Mouse (Mus musculus) layer of hippocampus, adult 9-10 months (tissue): Measurements from ENCODE around the gene Cactin.

ENCODE experiments used
- DNase-seq: peaks from one replicate; pipeline ENCODE4 v3.0.0; 2022; ENCODE audit warnings: low spot score

Cactin gene

DNA sequence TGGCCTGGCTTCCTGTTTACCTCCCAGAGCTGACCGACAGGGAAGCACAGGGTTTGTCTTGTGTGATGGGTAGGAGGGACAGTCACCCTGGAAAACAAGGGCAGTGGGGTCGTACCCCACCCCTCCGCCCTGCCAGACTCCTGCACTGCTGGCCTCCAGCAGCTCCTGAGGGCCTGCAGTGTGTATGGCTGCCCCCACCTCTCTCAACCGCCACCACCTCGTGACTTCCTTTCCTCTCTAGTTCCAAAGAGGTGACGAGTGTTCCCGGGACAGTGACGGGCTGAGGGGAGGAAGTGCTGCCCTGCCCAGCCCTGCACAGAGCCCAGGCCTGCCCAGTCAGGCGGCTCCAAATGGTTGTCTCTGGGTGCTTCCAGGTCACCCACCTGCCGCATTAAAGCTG, 23.1 kb upstream of the Cactin start:
- DNase-seq, result no peak

DNA sequence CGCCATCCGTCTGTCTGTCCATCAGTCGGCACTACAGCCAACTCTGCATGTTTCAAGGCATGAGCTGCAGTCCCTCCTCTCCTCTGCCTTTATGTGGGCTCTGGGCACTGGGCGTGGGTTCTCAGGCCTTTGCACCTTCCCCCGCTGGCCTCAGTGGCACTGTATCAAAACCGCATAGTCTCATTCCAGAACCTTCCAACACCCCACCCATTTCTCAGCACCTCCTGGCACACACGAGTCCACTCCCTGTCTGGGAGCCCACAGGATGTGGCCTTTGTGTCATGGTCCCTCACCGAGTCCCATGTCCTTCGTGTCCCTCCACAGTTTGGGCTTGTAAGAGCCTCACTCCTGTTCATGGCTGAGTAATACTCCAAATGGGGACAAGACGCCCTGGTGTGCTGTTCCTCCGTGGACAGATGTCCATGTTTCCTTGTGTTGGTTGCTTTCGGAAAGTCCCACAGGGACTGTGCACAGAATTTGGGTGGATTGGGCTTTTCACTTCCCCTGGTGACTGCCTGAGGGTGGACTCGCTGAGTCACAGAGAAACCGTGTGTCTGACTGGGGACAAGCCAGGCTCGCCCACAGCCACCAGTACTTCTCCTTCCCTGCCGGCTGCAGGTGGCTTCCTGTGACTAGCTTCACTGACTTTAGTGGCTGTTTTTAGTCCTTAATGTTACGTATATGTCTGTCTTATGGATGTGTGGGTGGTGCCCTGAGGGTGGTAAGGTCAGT, 22.4 kb upstream of the Cactin start:
- DNase-seq, result no peak

DNA sequence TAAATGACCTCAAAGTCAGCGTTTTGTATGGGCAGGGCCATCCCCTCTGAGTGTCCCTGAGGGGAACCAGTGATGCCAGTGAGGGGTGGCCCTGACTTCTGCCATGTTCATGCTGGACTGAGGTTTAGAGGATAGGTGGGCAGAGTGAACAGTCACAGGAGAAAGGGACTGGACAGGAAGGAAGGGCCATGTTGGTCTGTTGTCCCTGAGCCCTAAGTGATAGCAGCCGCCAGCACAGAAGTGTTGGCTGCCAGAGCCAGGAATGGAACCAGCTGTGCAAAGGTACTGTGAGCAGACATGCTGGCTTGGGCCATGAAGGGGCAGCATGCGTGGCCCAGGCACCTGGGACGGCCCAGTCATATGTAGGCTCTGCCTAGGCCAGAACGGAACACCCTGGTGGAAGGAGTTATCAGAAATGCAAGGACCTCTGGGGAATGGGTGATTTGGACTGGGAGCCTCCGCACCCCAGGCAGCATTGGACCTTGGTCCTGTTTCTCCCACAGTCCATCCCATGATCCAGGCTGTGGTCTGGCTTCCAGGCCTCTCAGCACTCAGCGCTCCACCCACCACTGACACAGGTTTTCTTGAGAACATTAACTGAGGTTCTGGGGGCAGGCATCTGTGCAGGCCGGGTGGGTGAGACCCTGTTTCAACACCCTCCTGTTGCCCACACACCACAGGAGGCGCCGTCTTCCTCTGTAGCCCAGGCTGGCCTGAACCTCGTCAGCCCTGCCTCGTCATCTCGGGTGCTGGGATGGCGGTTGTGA, 21.1 kb upstream of the Cactin start:
- no peak for DNase-seq

DNA sequence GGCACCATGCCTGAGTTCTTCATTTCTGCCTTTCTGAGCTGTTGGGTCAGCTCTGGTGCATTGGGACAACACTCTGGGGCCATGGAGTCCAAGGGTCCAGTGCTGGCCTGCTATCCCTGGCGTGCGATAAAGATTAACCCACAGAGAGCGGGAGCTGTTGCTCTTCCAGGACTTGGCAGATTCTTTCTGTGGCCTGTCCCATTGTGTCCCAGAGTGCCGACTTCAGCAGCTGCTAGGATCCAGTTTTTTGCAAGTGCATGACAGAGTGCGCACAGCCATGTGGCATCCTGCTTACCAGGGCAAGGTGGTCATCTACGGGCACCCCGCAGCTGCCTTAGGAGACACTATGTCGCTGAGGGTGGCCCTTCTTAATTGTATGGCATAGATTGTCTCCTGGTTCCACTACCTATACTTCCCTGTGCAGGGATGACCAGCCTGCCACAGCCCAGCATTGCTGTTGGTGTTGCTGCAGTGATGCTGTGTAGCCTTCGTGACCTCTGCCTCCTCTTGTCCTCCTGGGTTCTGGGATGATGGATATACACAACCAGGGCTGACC, 20.5 kb upstream of the Cactin start:
- no peak for DNase-seq

DNA sequence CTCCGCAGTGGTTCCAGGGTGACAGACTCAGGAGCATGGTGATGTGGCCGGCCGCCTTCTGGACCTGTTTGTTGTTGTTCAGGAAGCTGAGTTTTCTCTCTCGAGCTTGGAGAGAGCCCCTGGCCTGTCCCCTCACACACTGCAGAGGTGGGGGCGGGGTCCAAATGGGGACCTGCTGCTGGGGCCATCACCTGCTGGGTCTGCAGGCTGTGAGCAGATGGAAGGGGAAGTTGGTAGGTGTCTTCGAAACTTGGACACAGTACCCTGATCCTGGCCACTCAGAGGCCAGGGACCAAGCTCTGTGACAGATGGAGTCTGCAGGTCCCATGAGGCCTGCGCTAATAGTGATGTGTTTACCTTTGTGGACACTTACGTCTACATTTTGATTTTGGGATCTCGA, 19.6 kb upstream of the Cactin start:
- DNase-seq, result no peak

DNA sequence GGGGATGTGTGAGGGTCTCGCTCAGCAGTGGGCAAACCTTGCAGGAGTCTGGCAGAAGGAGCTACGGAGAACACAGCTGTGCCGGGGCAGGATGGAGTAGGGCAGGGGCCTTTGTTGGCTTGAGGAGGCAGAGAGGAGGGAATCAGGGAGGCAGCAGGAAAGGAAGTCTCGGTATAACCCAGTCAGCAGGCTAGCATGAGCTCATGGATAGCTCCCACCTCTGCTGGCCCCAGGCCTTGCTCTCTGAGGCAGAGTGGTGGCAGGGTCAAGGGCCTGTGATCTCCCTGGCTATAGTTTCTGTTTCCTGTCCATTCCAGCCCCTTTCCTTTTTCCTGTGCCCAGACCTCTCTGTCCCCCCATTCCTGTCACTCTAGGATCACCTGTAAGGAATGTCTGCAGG, 18.6 kb upstream of the Cactin start:
- no peak for DNase-seq

DNA sequence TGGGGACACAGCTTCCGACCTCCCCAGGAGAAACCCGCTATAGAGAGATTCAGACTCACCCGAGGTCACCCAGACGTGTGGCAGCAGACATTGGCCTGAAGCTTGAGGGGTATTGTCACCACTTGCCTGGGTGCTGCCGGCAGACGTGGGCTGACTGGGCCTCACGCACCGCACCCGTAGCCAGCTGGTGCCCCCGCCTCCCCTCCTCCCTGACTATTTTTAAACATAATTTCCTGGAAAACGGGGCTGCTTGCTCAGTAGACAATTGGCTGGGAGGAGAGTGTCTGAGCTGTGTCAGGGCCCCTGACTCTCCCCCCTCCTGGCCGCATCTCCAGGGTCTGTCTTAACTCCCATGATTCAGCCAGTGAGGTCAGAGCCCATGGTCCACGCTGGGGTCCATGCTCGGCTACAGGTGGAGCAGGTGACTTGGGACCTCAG, 18.1 kb upstream of the Cactin start:
- DNase-seq, result no peak

DNA sequence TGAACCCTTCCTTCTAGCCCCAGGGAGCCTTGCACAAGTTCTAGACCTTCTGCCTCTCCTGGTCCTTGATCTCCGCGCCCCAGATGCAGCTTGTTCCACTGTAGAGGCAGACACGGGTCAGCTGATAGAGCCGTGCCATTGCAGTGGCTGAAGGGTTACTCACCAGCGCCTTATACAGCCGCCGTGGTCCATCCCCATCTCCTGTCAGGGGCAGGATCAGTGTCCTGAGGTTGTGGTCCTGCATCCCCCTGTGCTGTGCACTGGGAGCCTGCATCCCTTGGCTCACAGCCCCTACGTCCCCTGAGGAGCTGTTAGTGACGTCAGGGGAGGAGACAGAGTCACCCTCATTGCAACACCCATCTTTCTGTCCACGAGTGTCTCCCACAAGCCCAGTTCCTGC, 17.6 kb upstream of the Cactin start:
- DNase-seq, result no peak

DNA sequence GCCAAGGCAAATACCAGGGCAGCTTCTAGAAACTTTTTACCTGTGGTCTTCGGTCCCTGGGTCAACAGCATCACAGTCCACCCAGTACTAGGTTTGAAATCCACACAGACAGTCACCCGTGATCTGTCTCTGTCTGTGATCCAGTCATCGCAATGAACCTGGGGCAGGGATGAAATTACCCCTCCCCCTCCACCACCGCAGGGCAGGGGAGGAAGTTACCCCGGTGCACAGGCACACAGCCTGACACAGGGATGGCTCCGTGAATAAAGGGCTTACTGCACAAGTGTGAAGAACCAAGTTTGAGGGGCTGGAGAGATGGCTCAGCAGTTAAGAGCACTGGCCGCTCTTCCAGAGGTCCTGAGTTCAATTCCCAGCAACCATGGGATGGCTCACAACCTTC, 17.1 kb upstream of the Cactin start:
- DNase-seq, result no peak

DNA sequence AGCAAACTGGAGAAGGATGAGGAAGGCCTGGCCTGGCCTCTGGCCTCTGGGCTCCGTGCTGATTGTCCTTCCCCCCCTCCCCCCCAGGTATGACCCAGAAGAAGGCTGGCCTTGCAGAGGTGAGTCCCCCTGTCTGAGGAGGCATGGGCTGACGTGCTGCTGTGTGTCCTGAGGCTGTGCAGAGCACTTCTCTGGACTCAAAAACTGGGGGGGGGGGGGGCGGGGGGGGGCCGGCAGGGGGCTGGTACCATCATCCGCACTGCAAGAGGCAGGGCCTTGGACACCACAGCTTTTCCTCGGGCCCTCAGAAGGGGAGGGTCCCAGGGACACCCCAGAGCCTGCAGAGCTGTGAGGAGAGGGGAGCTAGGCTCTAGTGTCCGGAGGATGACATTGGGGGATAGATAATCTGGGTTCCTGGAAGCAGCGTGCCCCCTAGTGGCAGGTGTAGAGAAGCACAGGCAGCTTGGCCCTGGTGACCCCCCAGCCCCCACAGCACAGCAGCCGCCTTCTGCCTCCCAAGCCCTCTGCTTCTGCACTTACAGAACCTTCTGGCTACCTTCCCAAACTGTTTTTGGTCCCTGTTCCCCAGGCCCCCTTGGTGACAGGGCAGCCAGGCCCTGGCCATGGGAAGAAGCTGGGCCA, 16.2 kb upstream of the Cactin start:
- DNase-seq, result no peak

DNA sequence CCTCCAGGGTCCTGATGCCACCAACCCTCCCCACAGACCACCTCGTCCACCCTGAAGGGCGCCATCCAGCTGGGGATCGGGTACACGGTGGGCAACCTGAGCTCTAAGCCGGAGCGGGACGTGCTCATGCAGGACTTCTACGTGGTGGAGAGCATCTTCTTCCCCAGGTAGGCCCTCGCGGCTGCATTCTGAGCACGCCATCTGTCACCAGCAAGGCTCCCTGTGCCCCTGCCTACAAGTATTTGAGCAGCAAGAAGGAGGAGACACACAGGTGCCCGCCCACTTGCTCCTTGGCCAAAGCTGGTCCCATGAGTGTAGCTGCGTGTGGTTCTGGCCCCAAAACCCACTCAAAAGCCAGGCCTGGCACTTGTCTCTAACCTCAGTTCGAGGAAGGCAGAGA, 15.2 kb upstream of the Cactin start:
- no peak for DNase-seq

DNA sequence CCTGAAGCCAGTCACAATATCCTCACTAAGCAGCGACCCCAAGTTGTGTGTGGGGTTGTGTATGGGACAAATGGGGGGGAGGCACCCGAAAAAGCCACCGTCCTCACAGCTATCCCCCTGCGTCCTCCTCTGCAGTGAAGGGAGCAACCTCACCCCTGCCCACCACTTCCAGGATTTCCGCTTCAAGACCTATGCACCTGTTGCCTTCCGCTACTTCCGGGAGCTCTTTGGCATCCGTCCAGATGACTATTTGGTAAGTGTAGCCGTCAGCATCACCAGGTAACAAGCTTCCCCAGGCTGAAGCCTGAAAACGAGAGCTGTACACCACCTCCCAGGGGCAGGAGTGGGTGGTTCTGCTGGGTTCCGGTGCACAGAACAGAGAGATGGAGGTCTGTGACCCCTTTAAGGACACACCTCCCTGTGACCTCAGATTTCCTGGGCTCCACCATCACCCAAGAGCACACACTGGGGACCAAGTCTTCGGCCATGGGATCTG, 14.7 kb upstream of the Cactin start:
- DNase-seq, result no peak

DNA sequence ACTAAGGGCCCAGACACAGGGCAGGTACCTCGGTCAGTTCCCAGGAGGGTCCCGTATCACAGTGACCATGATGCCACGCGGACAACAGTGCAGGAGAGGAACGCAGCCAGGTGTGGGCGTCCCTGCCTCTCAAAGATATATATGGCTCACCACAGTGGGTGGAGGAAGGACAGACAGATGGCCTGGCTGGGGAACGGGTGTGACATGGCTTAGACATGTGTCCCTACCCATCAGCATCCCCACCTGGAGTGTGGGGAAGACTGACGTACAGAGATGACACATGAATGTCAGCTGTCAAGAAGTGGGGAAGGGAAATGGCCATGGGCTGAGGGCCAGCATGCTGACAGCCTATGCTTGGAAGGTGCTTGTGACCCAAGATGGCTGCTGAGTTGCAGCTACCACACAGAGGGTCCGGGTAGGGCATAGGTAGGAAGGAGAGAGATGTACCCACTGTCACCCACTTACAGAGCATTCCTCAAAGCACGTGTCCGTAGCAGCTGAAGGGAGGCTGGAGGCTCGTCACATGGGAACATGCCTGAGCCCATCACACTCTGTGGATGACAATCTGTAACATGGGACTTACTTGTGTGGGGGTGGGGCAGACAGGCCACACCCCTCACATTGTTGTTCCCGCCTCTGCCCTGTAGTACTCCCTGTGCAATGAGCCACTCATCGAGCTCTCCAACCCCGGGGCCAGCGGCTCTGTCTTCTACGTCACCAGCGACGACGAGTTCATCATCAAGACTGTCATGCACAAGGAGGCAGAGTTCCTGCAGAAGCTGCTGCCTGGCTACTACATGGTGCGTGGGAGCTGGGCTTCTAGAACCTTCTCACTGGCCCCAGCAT, 13.8 kb upstream of the Cactin start:
- no peak for DNase-seq

DNA sequence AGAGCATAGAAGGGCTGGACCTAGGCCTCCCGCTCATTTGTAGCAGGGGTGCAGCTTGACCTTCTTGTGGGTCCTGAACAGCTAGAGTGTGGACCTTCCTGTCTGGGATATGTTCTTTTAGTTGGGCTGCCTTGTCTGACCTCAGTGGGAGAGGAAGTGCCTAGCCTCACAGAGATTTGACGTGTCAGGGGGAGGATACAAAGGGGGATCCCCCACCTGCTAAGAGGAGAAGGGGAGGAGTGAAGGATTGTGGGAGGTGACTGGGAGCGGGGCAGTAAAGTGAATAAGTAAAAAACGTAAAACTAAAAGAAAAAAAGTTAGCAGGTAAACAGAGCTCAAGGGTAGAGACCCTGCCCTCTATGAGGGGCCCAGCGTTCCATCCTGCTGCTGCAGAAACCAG, 11.3 kb upstream of the Cactin start:
- no peak for DNase-seq

DNA sequence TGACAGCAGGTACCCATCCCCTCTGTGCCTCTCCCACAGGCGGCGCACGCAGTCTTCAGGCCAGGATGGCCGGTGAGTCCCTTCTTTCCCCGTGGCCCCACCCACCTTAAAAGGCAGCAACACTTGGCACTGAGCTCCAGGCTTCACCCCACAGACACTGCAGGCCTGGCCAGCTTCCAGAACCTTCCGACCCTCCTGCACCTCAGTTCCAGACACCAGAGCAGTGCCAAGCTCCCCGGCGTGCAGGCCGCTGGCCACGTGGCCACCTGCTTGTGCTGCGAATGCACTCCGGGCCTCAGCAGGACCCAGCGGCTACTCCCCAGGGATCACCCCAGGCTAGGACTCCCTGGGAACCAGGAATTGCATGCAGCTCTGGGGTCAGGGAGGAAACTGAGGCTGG, 7.3 kb upstream of the Cactin start:
- DNase-seq, result no peak

DNA sequence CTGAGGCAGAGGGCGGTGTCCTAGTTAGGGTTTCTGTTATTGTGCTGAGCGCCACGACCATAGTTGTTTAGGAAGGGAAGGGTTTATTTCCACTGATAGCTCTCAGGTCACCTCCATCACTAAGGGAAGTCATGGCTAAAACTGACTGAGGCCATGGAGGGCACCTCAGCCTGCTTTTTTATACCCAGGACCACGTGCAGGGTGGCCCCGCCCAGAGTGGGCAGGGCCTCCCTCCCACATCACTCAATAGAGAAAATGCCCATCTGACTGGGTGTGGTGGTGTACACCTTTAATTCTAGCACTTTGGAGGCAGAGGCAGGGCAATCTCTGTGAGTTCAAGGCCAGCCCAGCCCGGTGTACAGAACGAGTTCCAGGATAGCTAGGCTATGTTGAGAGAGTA, 6.7 kb upstream of the Cactin start:
- DNase-seq, result no peak

DNA sequence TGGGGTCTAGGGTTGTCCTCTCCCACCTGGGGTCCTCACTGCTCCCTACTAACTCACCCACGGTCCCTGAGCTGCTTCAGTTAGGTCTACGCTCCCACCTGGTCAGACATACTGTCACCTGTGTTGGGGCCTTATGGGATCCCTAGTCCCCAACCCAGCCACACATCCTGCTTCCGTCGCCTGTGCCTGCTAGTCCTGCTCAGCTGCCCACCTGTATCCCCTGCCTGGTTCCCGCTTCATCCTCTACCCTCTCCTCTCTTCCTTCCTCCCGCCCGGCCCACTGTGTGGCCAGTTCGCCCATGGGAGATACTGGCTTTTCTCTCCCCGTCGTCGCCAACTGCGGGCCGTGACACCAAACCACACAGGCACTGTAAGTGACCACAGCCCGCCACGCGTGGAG, 5.3 kb upstream of the Cactin start:
- DNase-seq, result no peak

DNA sequence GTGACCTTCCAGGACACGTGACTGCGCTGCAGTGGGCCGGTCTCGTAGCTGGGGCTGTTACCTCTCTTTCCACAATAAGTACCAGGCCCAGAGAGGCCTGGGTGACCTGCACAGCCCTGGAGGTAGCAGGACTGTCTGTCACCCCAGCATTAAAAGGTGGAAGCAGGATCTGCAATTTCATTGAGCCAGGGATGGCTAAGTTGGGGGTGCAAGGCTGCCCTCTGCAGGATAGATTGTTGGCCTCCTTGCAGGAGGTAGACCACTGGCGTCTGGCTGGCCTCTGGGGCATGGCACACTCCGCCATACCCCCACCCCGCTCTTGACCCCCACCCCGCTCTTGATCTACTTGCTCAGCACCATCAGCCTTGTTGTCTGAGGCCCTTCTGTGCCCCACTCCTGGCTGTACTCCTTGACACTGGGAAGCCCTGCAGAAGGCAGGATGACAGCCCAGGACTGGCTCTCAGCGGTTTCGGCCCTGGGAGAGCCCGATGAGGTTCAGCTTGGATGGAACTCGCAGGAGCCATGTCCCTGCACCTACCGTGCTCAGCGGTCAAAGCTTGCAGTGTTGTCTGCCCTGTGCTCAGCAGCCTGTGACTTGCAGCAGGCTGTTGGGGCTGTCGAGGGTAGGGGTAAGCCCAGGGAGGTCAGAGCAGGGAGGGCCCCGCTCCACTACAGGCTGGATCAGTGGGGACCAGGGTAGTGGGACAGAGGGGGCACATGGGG, 4.4 kb upstream of the Cactin start:
- no peak for DNase-seq

DNA sequence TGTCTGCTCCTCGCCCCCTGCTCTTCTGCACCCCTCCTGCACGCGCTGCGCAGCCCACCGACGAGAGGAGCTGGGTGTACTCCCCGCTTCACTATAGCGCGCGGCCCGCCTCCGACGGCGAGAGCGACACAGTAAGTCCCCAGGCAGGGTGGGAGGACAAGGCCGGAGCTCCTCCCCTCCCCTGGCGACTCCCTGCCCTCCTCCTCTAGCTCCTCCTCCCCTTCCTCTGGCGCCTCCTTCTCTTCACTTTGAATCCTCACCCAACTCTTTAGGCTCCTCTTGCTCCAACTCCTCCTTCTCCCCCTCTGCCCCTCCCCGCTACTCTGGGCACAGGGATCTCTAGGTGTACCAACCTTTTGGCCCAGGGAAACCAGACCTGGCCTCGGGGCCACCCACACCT, 3.6 kb upstream of the Cactin start:
- no peak for DNase-seq

DNA sequence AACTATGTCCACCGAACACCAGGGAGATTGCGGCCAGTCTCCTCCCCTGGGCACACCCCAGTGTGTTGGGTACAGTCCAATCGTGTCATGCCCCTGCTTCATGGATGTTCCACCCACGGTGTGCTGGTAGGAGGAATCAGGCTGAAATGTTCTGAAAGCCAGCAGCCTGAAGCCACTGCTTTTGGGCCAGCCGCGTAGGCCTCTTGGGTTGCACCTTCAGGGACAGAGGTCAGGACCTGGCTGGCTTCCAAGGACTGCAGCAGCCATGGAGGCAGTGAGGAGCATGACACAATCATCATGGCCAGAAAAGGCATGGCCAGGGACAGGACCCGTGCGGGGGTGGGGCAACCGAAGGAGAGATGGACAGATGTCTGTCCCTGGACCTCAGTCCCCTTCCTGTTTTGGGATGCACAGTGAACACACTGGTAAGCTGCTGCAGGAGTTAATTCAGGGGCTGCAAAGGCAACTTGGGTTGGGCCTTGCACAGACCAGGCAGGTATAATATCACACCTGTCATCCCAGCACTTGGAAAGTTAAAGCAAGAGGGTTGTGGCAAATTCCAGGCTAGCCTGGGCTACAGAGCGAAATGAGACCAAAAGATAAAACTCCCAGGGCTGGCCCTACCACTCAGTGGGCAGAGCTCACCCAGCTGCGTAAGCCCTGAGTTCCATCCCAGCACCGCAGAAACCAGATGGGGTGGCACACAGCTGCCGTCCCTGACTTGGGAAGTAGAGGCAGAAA, 2.1 kb upstream of the Cactin start:
- DNase-seq, result no peak

DNA sequence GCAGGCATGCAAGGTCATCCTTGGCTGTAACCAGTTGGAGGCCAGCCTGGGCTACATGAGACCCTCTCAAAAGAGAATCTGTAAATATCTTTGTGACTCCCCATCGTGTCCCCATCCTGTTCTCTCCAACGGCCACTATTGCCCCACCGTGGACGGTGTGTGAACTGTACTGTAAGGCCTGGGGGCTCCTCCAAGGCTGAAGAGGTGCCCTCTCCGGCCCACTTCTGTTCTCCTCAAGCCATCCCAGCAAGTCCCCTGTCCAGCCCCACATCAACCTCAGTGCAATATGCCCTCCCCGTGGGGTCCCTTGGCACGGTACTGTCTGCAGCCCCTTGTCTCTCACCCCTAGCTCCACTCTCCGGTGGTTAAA, 1.6 kb upstream of the Cactin start:
- no peak for DNase-seq
